Mouse (Mus musculus) midbrain, postnatal 0 days (tissue): ENCODE data around the gene Vcl. TPM values are rescaled to one million over a fixed set of nuclear protein-coding genes. Genes with fewer than 3 reads are reported as not detected.

Experiments
- ATAC-seq: fragments of 200-750 bp; cut with Nextera tagmentation; 2 replicates; pipeline ENCODE4 v1.8.0; 2017; ENCODE audit warnings: moderate number of reproducible peaks, mild to moderate bottlenecking, moderate TSS enrichment, moderate library complexity; ENCODE audit not compliant: low FRiP score
- DNase-seq: peaks from one replicate; pipeline ENCODE4 v3.0.0-alpha.2; 2015; ENCODE audit warnings: low spot score
- H3K27ac ChIP-seq: fragments of 300-500 bp; sonication (generic); 2 replicates; pipeline ENCODE4 v1.5.1; 2014; ENCODE audit warnings: low read depth, mild to moderate bottlenecking, low read length, mixed read lengths
- H3K27me3 ChIP-seq: fragments of 300-500 bp; sonication (generic); 2 replicates; pipeline ENCODE4 v1.6.1; 2014; ENCODE audit warnings: low read length, control low read depth, mixed read lengths; ENCODE audit not compliant: insufficient read depth
- H3K36me3 ChIP-seq: fragments of 300-500 bp; sonication (generic); 2 replicates; pipeline ENCODE4 v1.6.1; 2014; ENCODE audit warnings: low read length, control low read depth, mixed read lengths; ENCODE audit not compliant: insufficient read depth
- H3K4me1 ChIP-seq: fragments of 300-500 bp; sonication (generic); 2 replicates; pipeline ENCODE4 v1.6.1; 2014; ENCODE audit warnings: mild to moderate bottlenecking, control low read depth, antibody characterized with exemption, low read length, mixed read lengths; ENCODE audit not compliant: insufficient read depth
- H3K4me2 ChIP-seq: fragments of 300-500 bp; sonication (generic); 2 replicates; pipeline ENCODE4 v1.6.1; 2014; ENCODE audit warnings: low read depth, mild to moderate bottlenecking, low read length, mixed read lengths; ENCODE audit not compliant: poor library complexity, severe bottlenecking
- H3K4me3 ChIP-seq: fragments of 300-500 bp; sonication (generic); 2 replicates; pipeline ENCODE4 v1.5.1; 2014; ENCODE audit warnings: low read depth, mild to moderate bottlenecking, low read length, moderate library complexity
- H3K9ac ChIP-seq: fragments of 300-500 bp; sonication (generic); replicated peaks from 2 replicates; pipeline ENCODE4 v1.6.1; 2014; ENCODE audit warnings: mild to moderate bottlenecking, low read length, moderate library complexity, mixed read lengths; ENCODE audit not compliant: poor library complexity, severe bottlenecking
- H3K9me3 ChIP-seq: fragments of 300-500 bp; sonication (generic); 2 replicates; pipeline ENCODE4 v1.6.1; 2016; ENCODE audit warnings: low read length, control low read depth
- CTCF ChIP-seq: IDR thresholded peaks from 2 replicates; pipeline ENCODE4 v1.5.1; 2016; ENCODE audit warnings: antibody characterized with exemption, mild to moderate bottlenecking
- WGBS: fragments of 180-500 bp; shearing (Covaris S2); extraction: QIAGEN DNeasy Blood & Tissue Kit; methylation state at CpG from one replicate; pipeline ENCODE4 v1.1.7; 2014; 5-methylcytosine and 5-hydroxymethylcytosine counted together
- polyA plus RNA-seq: library from polyadenylated mRNA; unstranded; fragments of >200 nt; fragmentation: Nextera tagmentation; extraction: Ambion mirVana; gene quantifications from 2 replicates; pipeline ENCODE4 v1.2.1, GENCODE M21; 2015
- total RNA-seq: library from RNA; depleted of rRNA; stranded (reverse); fragments of >200 nt; gene quantifications from 2 replicates; pipeline ENCODE4 v1.2.3, GENCODE M21; 2014

Gene Vcl
- total and polyA plus RNA-seq, 2 experiments from 2014 or later = 8.6 to 21.6 TPM

- no peak overlapping the region for H3K4me2 ChIP-seq
- no peak for TF ChIP-seq CTCF
- DNase-seq (no peak), ATAC-seq (no peak)
- no peaks in the 10 kb centered on the region for H3K27me3 ChIP-seq
- H3K36me3 ChIP-seq = no peaks in the 10 kb centered on the region
- no peaks in the 10 kb centered on the region for H3K4me1 ChIP-seq
- H3K9me3 ChIP-seq = no peaks in the 10 kb centered on the region
- 82% methylated on average over 8 of the region's 8 CpGs for WGBS
- H3K9ac ChIP-seq = no peak overlapping the region
- no peak overlapping the region for H3K4me3 ChIP-seq
- H3K27ac ChIP-seq = no peak overlapping the region
These were observed 136.4 kb downstream of the Vcl start for GRCm38 (mm10) chr14:21065490-21066162.

- Histone ChIP-seq H3K36me3 (no peaks in the 10 kb centered on the region), H3K9ac (no peak overlapping the region), H3K4me3 (no peak overlapping the region), H3K9me3 (no peaks in the 10 kb centered on the region), H3K4me1 (no peaks in the 10 kb centered on the region), H3K4me2 (no peak overlapping the region), H3K27me3 (no peaks in the 10 kb centered on the region), H3K27ac (no peak overlapping the region)
- WGBS = 91% methylated on average over 5 of the region's 5 CpGs
- no peak for DNase-seq
- ATAC-seq = no peak
- peak; percentile 31; the same call in 1 of the 2 replicates for TF ChIP-seq CTCF
These were observed 140.4 kb downstream of the Vcl start for GRCm38 (mm10) chr14:21069594-21069993.

GRCm38 (mm10) chr14:21073981-21074380 lies 144.8 kb downstream of the Vcl start:
- Histone ChIP-seq H3K4me3 (no peak overlapping the region), H3K9me3 (no peaks in the 10 kb centered on the region), H3K4me2 (no peak overlapping the region), H3K27ac (no peak overlapping the region), H3K27me3 (no peaks in the 10 kb centered on the region), H3K9ac (no peak overlapping the region), H3K36me3 (no peaks in the 10 kb centered on the region), H3K4me1 (no peaks in the 10 kb centered on the region)
- WGBS = 71% methylated on average over 3 of the region's 3 CpGs
- DNase-seq (no peak), ATAC-seq (no peak)
- no peak for TF ChIP-seq CTCF

- no peak overlapping the region for H3K4me3 ChIP-seq
- TF ChIP-seq CTCF = no peak
- WGBS = 73% methylated on average over 11 of the region's 11 CpGs
- no peak overlapping the region for H3K27ac ChIP-seq
- no peaks in the 10 kb centered on the region for H3K27me3 ChIP-seq
- H3K36me3 ChIP-seq = no peaks in the 10 kb centered on the region
- no peak overlapping the region for H3K9ac ChIP-seq
- no peaks in the 10 kb centered on the region for H3K9me3 ChIP-seq
- ATAC-seq (no peak), DNase-seq (no peak)
- H3K4me1 ChIP-seq = no peaks in the 10 kb centered on the region
- 0 out of 2 replicates have a peak overlapping the region, but pooled peaks have one; percentile 82 for H3K4me2 ChIP-seq
These were observed 145.5 kb downstream of the Vcl start for GRCm38 (mm10) chr14:21074398-21075320.

- under 1% methylated on average over 55 of the region's 59 CpGs for WGBS
- peak overlapping the region; percentile 82 for H3K4me2 ChIP-seq
- H3K4me3 ChIP-seq = peak overlapping the region; percentile 76
- 0 out of 2 replicates have a peak, but pooled peaks have one; percentile 2 for TF ChIP-seq CTCF
- DNase-seq = peak; percentile 93
- no peaks in the 10 kb centered on the region for H3K9me3 ChIP-seq
- peak; percentile 96 for ATAC-seq
- peak overlapping the region; percentile 73 for H3K27ac ChIP-seq
- peak overlapping the region; percentile 56 for H3K9ac ChIP-seq
- no peaks in the 10 kb centered on the region for H3K36me3 ChIP-seq
- no peaks in the 10 kb centered on the region for H3K27me3 ChIP-seq
- no peaks in the 10 kb centered on the region for H3K4me1 ChIP-seq
These were observed 146.7 kb downstream of the Vcl start for GRCm38 (mm10) chr14:21075751-21076500.
